Mouse (Mus musculus): ENCODE data around the gene Sult1a1.

DNA sequence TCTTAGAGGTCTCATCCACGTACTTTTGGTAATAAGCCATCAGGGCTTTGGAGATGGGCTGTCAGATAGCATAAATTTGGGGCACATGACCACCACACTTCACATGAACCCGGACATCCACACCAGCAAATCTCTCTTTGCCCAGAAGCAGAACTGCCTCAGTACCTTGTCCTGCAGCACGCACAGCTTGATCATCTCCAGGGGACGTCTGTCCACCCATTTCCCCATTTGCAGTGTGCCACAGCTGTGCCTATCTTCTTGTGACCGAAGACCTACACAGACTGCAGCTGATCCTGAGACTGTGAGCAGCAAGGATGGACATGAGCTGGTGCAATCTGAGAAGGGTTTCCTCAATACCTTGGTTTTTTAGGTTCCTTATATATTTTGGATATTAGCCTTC, 49.4 kb upstream of the Sult1a1 start:
- TF ChIP-seq POLR2A (IDR thresholded peaks at IDR 0.05; ENCODE audit: extremely low read depth, insufficient read depth, low read length) (no peak), CTCF (IDR thresholded peaks at IDR 0.05; ENCODE audit: low read depth, low read length) (no peak)

All from liver, adult 2 months (tissue).